Mouse (Mus musculus) retina, postnatal 1 day (tissue): ENCODE results near the gene Ccndbp1.
"Not testable (repeated sequence)": the region's sequence is repeated elsewhere in the genome, so short reads cannot be mapped to it uniquely, and the experiment has no call there.

Experiments used
- DNase-seq: peaks from one replicate; pipeline ENCODE4 v3.0.0-alpha.2; 2012

The Ccndbp1 gene

DNA sequence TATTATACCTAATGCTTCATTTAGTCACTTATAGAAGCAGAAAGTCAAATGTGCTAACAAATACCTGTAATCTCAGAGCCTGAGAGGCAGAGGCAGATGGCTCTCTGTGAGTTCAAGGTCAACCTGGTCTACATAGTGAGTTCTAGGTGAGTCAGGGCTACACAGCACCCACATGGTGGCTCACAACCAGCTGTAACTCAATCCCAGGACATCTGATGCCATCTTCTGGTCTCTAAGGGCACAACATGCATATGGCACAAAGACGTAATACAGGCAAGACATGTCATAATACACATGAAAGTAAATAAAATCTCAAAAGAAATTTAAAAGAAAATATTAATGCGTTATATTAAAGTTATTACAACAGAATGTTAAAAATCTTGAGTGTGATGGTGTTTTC is 4.6 kb upstream of the Ccndbp1 start:
- DNase-seq: no peak

DNA sequence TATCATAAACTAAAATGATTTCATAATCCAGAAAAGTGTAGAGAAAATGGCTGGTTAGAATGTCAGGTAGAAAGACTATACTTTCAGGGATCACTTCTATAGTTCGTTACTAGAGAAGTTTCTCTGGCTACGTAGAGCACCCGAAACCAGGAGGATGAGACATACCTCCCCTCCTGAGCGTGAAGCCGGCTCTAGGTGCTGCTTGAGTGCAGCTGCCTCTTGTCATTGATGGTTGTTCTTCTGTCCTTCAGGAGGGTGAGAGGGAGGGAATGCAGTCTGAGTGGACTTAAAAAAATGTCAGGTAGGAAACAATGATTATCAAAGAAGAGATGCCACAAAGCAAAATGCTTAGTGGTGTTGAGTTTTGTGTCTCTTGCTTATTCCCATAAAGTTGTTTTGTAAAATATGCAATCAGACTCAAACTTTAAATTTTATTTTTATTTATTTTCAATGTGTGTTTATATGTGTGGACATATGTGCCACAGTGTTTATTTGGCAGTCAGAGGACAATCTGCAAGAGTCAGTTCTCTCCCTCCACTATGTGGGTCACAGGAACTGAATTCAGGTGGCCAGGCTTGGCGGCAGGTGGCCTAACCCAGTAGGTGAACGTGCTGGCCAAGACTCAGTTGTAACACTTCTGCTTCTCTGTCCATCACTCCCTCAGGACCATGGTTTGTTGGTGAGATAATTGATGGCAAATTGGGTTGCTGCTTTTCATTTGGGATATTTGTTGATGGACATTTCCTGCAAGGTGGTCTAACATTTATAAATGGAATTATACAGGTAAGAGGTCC is 4.0 kb upstream of the Ccndbp1 start:
- no peak for DNase-seq

DNA sequence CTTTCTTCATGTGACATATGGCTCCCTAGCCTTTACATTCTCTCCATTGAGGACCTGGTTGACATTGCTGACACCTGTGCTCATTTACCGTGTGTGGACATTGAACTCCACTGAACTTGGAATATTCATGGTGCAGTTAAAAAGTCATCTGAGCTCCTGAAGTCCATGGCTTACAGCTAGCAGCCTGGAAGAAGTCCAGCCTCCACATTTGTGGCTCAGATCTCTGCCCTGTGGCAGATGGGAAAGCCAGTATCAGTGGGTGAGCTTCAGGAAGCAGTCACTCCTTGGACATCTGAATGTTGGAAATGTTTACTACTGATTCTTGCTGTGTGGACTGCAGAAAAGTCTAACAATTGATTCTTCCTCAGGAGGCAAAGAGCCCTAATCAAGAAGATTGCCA is 1.2 kb upstream of the Ccndbp1 start:
- DNase-seq: no peak

DNA sequence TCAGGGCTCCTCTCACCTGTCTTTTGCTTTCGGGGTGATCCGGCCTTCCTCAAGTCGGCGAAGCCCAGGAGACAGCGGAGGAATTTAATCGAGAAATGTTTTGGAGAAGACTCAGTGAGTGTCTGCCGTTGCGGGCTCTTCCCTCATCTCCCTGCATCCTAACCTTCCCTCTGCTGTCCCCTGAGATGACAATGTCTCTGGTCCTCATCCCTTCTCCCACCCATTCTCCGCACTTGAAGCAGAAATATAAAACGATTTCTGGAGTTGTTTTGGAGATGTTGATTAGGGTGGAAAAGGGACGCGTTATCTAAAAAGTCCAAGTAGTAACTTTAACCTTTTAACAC is 433 bp downstream of the Ccndbp1 start:
- no peak for DNase-seq

DNA sequence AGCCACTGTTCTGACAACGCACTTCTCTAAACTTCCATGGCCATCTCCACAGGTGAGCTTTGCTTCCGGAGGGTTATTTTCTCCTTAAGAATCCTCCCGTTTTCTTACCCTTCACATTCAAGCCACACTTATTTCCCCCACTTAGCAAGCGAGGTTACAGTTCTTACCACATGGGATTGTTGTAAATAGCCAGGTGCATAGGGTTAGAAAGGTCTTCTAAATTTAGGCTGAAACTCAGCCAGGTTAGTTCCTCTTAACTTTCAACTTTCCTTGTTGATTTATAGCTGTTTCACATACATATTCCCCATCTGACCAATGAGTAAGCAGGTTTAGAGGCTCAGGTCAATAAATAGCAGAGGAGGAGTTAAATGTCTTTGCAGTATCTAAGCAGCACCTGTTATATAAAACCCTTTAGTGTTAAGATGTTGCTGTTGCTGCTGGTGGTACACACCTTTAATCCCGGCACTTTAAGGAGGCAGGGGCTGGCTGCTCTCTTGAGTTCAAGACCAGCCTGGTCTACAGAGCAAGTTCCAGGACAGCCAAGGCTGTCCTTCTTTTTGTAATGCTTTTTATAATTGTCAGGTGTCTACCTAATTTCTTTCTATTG is 971 bp downstream of the Ccndbp1 start:
- no peak for DNase-seq

DNA sequence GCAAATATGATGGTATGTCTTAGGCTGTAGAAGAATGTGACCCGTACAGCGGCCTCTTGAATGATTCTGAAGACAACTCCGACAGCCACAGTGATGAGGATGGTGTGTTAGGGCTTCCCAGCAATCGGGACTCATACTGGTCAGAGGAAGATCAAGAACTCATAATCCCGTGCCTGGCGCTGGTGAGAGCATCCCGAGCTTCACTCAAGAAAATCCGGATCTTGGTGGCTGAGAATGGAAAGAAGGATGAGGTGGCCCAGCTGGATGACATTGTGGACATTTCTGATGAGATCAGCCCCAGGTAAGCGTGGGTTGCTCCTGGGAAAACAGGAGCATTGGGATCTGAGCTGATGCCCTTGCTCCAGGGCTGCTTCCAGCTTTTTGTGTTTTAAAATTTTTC is 4.5 kb downstream of the Ccndbp1 start:
- DNase-seq: no peak

DNA sequence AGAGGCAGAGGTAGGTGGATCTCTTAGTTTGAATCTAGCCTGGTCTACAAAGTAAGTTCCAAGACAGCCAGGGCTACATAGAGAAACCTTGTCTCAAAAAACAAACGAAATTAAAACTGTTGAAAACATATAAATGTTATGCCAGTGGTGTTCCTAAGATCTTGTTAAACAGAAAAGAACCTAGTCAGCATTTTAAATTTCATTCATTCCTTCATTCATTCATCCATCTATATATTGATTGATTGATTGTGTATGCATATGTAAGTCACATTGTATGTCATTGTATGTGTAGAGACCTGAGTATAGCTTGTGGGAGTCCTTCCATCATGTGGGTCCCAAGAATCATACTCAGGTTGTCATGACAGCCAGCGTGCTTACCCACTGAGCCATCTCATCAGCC is 7.3 kb downstream of the Ccndbp1 start:
- DNase-seq: no peak

DNA sequence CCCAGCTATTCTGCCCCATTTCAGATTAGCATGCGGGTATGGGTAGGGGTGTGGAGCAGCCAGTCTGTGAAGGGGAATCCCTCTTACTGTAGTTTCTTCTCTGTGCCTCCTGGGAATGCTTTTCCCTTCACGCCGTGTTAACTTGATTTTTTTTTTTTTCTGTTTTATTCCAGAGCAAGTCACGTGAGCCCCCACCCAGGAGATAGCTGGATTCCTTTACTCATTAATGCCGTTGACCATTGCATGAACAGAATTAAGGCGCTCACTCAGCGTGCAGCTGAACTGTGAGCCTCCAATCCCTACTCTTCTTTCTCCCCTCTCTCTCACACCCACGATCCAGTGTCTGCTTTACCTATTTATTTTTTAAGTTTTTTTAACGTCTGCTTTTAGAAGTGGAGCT is 8.0 kb downstream of the Ccndbp1 start:
- no peak for DNase-seq

DNA sequence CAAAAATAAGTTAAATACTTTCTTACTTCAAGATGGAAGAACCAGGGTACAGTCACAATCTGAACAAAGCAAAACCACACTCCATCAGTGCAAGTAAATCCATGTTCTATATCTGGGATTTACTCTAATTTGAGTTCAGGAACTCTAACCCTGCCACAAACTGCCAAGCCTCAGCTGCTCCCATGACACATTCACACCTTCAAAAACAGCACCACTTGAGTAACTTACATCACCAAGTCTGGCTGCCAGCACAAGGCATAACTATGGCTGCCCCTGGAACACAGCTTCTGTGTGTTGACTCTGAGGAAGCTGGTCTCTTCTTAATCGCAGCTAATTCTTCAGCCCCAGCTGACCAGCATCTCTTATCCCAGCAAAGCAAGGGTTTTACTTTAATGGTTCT is 8.9 kb downstream of the Ccndbp1 start:
- no peak for DNase-seq

DNA sequence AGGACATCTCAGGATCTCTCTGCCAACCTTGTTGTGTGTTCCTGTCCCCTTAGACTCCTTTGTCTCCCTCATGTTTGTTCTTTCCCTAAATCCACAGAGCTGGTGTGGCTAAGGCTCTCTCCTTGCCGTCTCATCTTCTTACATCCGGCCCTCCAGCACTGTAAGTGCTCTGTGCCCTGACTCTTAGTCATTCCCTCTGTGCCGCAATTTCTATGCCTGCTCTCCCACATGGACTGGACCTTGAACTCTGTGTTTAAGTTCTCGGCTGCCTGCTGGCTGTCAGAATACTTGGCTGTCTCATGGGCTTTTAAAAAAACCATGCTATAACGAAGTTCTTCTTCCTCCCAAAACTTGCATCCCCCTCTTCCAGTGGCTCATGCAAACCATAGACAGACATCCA is 14.7 kb downstream of the Ccndbp1 start:
- no peak for DNase-seq

DNA sequence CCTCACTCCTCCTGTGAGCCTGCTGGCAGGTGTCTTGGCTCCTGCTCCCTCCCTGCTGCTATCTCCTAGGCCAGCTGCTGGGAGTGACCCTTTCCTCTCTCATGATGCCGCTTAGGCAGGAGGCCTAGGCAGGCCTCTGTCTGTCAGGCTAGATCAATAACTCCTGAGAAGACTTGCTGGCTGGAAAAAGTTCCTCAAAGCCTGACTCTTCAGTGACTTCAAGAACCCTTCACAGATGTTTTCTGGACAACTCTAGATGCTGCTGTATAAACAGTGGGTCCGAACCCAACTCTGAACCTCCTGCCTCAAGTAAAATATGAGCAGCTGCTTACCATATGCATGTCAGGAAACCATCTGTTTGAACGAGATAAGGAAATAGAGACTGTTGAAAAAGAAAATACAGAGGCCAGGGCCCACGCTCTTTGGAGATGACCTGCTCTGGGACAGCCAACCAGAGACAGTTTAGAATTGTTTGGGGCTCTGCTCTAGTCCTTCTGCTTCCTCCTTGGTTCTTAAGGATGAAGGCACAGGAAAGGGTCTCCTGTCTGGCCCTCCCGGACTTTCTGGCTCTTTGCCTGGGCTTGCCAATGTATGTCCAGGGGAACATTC is 28.6 kb downstream of the Ccndbp1 start, which contains the start of gene Epb42:
Gene Epb42, minus strand, starts transcription at position 340 of the 609 bp plus-strand sequence.
- DNase-seq: no peak

DNA sequence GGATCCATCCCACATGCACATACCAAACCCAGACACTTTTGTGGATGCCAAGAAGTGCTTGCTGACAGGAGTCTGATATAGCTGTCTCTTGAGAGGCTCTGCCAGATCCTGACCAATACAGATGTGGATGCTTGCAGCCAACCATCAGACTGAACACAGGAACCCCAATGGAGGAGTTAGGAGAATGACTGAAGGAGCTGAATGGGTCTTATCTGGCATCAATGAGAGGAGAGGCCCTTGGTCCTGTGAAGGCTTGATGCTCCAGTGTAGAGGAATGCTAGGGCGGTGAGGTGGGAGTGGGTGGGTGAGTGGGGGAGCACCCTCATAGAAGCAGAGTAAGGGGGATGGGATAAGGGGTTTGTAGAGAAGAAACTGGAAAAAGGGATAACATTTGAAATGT is 30.6 kb downstream of the Ccndbp1 start:
- DNase-seq: not testable (repeated sequence)

DNA sequence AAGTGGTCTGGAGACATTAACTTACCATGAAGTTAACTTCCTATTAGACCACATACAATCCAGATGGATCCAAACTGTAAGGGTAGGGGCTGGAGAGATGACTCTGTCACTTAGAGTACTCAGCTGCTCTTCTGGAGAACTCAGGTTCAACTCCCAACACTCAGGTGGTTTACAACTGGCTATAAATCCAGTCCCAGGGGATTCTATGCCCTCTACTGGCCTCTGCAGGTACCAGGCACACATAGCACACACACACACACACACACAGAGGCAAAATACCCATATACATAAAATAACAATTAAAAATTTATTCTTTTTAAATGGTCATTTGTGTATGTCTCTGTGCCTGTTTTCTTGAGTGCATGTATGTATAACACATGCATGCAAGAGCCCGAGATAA is 31.2 kb downstream of the Ccndbp1 start:
- DNase-seq: no peak

DNA sequence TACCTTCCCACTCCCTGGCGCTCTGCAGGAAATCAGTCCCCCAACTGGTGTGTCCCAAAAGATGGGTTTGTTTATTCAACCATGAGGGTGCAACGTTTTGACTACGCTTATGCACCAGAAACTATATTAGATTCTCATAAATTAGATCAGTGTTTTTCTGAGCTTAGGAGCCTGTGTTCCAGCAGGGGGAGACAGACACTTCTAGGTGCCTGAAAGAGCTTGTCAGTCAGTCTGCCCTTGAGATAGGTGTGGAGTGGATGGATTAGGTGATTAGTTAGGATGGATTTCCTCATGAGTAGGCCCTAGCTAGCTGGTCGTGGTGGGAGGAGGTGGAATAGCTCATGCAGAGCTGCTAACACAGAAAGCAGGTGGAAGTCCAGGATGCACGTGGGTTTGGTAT is 32.9 kb downstream of the Ccndbp1 start:
- DNase-seq: peak; percentile 54

DNA sequence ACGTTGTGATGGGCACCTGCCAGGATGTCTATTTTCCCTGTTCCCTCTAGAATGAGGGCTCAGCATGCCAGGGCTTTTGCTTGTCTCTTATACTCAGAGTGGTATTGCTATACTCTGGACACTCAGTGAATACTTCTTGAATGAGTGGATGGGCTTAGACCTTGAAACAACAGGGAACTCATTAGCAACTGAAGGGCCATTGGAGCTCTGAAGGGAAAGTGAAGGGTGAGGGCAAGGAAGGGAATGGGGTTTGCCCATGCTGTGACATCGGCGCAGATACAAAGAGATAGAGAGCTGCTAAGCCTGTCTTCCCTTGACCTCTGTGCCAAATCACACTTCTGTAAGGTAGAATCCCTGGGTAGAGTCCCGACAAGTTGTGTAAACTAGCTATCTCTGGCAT is 37.5 kb downstream of the Ccndbp1 start:
- no peak for DNase-seq

DNA sequence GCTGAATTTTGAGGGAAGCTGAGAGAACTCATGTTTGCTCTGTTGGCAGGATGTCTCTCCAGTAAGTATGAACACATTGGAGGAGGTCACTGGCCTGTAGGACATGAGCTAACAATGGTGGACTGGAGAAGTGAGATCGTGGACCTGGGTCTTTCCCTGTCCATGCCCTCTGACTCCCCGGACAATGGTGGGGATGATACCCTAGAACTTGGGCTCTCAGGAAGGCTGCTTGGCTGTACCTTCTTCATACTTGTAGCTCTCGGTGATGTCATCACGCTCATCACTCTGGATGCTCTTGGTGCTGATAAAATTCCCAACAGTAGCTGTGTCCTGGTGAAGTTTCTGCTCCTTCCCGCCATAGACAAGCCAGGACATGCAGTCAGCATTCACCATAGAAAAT is 44.0 kb downstream of the Ccndbp1 start:
- DNase-seq: no peak

DNA sequence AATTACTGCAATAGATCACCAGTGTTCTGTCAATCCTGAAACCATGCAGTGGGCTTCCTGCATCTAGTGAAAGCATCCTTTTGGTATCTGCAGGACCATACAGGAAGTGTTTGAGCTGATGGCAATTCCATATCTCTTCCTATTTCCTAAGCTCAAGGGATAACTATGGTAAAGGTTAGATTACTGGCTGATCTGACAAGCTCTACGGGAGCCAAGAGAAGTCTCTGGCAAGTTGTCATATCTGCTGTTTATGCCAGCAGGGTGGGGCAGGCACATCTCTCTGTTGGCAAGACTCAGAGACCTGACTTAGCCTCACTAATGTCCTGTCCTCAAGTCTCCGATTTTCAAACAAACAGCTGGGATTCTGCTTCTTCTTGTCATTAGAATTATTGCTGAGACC is 45.9 kb downstream of the Ccndbp1 start:
- DNase-seq: no peak

DNA sequence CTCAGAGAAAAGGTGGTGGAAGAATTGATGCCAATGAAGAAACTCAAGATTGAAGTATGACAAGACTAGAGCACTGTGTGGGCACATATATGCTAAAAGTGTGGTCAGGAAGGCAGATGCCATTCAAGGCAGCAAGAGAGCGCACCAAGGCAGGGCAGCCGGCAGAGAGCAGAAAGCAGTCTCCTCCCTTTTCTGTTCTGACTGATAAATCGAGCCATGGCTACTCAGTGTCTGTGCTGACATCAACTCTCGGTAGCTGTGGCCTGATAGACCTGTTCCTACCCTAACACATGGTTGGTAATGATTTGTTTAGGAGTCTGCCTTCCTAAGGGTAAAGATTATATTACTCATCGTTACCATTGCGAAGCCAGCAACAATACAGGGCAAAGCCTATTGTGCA is 47.7 kb downstream of the Ccndbp1 start:
- no peak for DNase-seq

DNA sequence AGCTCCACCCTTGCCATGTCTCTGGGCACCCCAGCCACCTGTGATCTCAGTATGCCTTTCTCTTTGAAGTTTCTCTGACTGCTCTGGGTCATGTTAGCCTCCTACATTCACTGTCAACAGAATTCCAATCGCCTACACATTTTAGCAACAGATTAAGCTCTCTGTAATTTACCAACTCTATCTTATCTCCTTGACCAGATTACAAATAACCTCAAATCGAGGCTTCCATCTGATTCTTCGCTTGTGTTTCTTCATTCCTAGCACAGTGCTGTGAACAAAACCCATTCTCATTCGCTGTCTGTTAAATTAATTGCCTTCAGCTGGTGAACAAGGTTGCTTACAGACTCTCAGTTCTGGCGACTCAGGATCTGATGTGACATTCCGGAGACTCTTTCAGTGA is 49.8 kb downstream of the Ccndbp1 start:
- DNase-seq: no peak

DNA sequence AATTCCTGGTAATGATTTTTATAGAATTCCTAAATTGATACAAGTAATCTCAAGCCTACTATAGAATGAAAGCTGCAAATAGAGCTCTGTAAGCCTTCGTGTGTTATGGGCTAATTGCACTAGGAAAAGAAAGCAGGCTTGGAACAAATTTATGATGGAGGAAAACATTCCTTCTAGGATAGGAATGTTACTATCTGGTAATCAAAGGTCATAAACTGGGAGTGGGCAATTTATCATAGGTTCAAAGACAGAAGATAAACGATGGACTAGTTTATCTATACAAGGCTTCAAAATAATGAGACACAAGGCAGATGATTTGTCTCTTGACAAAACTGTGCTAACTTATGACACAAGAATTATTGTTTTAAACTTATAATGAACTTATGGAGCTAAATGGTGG is 53.1 kb downstream of the Ccndbp1 start:
- no peak for DNase-seq
